Mouse (Mus musculus) hindbrain, embryonic 13.5 days (tissue): ENCODE results near the gene Cdc25a. TPM values are rescaled to one million over a fixed set of nuclear protein-coding genes. Genes with fewer than 3 reads are reported as not detected.

ENCODE experiments used
- microRNA-seq: library from miRNA; unstranded; fragments of <30 nt; microRNA quantifications from one replicate; pipeline ENCODE4, GENCODE M21; 2016
- polyA plus RNA-seq: library from polyadenylated mRNA; unstranded; fragments of >200 nt; fragmentation: Nextera tagmentation; extraction: Ambion mirVana; gene quantifications from 2 replicates; pipeline ENCODE4 v1.2.1, GENCODE M21; 2015

Gene Cdc25a
- polyA plus RNA-seq, 1 experiment from 2014 or later: 18.5 TPM

Small RNAs within 50 kb of the gene (microRNA-seq; reads per million reads assigned to microRNA genes)
- 1.6 reads per million for gene Mir7089

Other genes starting within 250 kb of the Cdc25a start
- gene Fbxw24, start 249.5 kb upstream of the Cdc25a start, polyA plus RNA-seq: not detected in 2 replicates
- not detected in 2 replicates for gene Fbxw25, start 210.9 kb upstream of the Cdc25a start, polyA plus RNA-seq
- not detected in 2 replicates for gene Fbxw18, start 172.9 kb upstream of the Cdc25a start, polyA plus RNA-seq
- not detected in 2 replicates for gene Fbxw26, start 129.5 kb upstream of the Cdc25a start, polyA plus RNA-seq
- gene Fbxw27, start 84.9 kb upstream of the Cdc25a start, polyA plus RNA-seq: not detected in 2 replicates
- gene Spink8, start 63.3 kb upstream of the Cdc25a start, polyA plus RNA-seq: 1.6 TPM in 1 of 2 replicates, not detected in the other
- gene Nme6, start 42.8 kb upstream of the Cdc25a start, polyA plus RNA-seq: 65.7 and 69.1 TPM in 2 replicates
- 0.84 and 1.3 TPM in 2 replicates for gene Camp, start 26.0 kb upstream of the Cdc25a start, polyA plus RNA-seq
- 156 and 166 TPM in 2 replicates for gene Map4, start 55.9 kb downstream of the Cdc25a start, polyA plus RNA-seq
- 133 and 135 TPM in 2 replicates for gene Smarcc1, start 242.1 kb downstream of the Cdc25a start, polyA plus RNA-seq
- 186 and 189 TPM in 2 replicates for gene Dhx30, start 242.3 kb downstream of the Cdc25a start, polyA plus RNA-seq